Mouse (Mus musculus): ENCODE measurements around the gene Gimap4. TPM values are rescaled to one million over a fixed set of nuclear protein-coding genes. Genes with fewer than 3 reads are reported as not detected.

The Gimap4 gene
- total RNA-seq (2014; fragmentation: Nextera tagmentation) (not detected in 2 replicates), total RNA-seq (2017) (not detected in 2 replicates), polyA plus RNA-seq (2012) (not detected in 2 replicates)

- Histone ChIP-seq H3K4me1 (ENCODE audit: insufficient read depth, low read depth, low read length) (no peaks in the 10 kb centered on the region), H3K27me3 (ENCODE audit: insufficient read depth, low read length) (peaks cover 15% of the 10 kb centered on the region), H3K36me3 (replicated peaks) (peaks cover 7% of the 10 kb centered on the region), H3K9me3 (replicated peaks) (no peaks in the 10 kb centered on the region), H3K4me3 (ENCODE audit: low read depth, low read length) (no peak within 1 kb of the TSS)
- TF ChIP-seq GATA2 (IDR thresholded peaks at IDR 0.05; ENCODE audit: borderline replicate concordance, low read depth, low read length) (no peak), GATA1 (IDR thresholded peaks at IDR 0.05; ENCODE audit: borderline replicate concordance, low read length) (no peak), POLR2AphosphoS5 (IDR thresholded peaks at IDR 0.05; ENCODE audit: insufficient replicate concordance, low read depth, low read length) (no peak), TAL1 (conservative IDR thresholded peaks at IDR 0.05; ENCODE audit: low read depth, low read length) (no peak), CTCF (IDR thresholded peaks at IDR 0.05; ENCODE audit: low read depth, low read length) (no peak)
- ATAC-seq (ENCODE audit: extremely low read depth, insufficient number of reproducible peaks, low FRiP score, poor library complexity, severe bottlenecking) (no peak), DNase-seq (ENCODE audit: low spot score) (no peak)
Measured at GRCm38 (mm10) chr6:48684319-48684718, at the start of gene Gimap4. TSS of gene Gimap4 (plus strand) at chr6:48684549.

- DNase-seq (ENCODE audit: low spot score), result no peak
- Histone ChIP-seq H3K4me1 (ENCODE audit: insufficient read depth, low read depth, low read length) (no peaks in the 10 kb centered on the region), H3K9me3 (replicated peaks) (no peaks in the 10 kb centered on the region), H3K27me3 (ENCODE audit: insufficient read depth, low read length) (peaks cover 6% of the 10 kb centered on the region; the same call in 1 of the 2 replicates), H3K4me3 (ENCODE audit: low read depth, low read length) (no peak overlapping the region), H3K36me3 (replicated peaks) (no peaks in the 10 kb centered on the region)
- no peak for ATAC-seq (ENCODE audit: extremely low read depth, insufficient number of reproducible peaks, low FRiP score, poor library complexity, severe bottlenecking)
- no peak for TF ChIP-seq GATA1 (IDR thresholded peaks at IDR 0.05; ENCODE audit: borderline replicate concordance, low read length)
- TF ChIP-seq POLR2AphosphoS5 (IDR thresholded peaks at IDR 0.05; ENCODE audit: insufficient replicate concordance, low read depth, low read length), result no peak
- TF ChIP-seq CTCF (IDR thresholded peaks at IDR 0.05; ENCODE audit: low read depth, low read length), result no peak
- TF ChIP-seq GATA2 (IDR thresholded peaks at IDR 0.05; ENCODE audit: borderline replicate concordance, low read depth, low read length), result no peak
- TF ChIP-seq TAL1 (conservative IDR thresholded peaks at IDR 0.05; ENCODE audit: low read depth, low read length), result no peak
Measured at GRCm38 (mm10) chr6:48635105-48635504, 49.2 kb upstream of the Gimap4 start.

- Histone ChIP-seq H3K4me3 (ENCODE audit: low read depth, low read length) (no peak overlapping the region), H3K36me3 (replicated peaks) (no peaks in the 10 kb centered on the region), H3K27me3 (ENCODE audit: insufficient read depth, low read length) (peaks cover 6% of the 10 kb centered on the region; the same call in 1 of the 2 replicates), H3K4me1 (ENCODE audit: insufficient read depth, low read depth, low read length) (no peaks in the 10 kb centered on the region), H3K9me3 (replicated peaks) (no peaks in the 10 kb centered on the region)
- no peak for TF ChIP-seq GATA1 (IDR thresholded peaks at IDR 0.05; ENCODE audit: borderline replicate concordance, low read length)
- no peak for TF ChIP-seq POLR2AphosphoS5 (IDR thresholded peaks at IDR 0.05; ENCODE audit: insufficient replicate concordance, low read depth, low read length)
- TF ChIP-seq CTCF (IDR thresholded peaks at IDR 0.05; ENCODE audit: low read depth, low read length), result no peak
- TF ChIP-seq TAL1 (conservative IDR thresholded peaks at IDR 0.05; ENCODE audit: low read depth, low read length), result no peak
- TF ChIP-seq GATA2 (IDR thresholded peaks at IDR 0.05; ENCODE audit: borderline replicate concordance, low read depth, low read length), result no peak
- ATAC-seq (ENCODE audit: extremely low read depth, insufficient number of reproducible peaks, low FRiP score, poor library complexity, severe bottlenecking), result no peak
- DNase-seq (ENCODE audit: low spot score), result no peak
Measured at GRCm38 (mm10) chr6:48636515-48636914, 47.8 kb upstream of the Gimap4 start.

GRCm38 (mm10) chr6:48637811-48638500, 46.4 kb upstream of the Gimap4 start:
- no peak for TF ChIP-seq CTCF (IDR thresholded peaks at IDR 0.05; ENCODE audit: low read depth, low read length)
- TF ChIP-seq GATA2 (IDR thresholded peaks at IDR 0.05; ENCODE audit: borderline replicate concordance, low read depth, low read length), result no peak
- TF ChIP-seq GATA1 (IDR thresholded peaks at IDR 0.05; ENCODE audit: borderline replicate concordance, low read length), result no peak
- no peak for TF ChIP-seq TAL1 (conservative IDR thresholded peaks at IDR 0.05; ENCODE audit: low read depth, low read length)
- no peak for TF ChIP-seq POLR2AphosphoS5 (IDR thresholded peaks at IDR 0.05; ENCODE audit: insufficient replicate concordance, low read depth, low read length)
- H3K27me3 ChIP-seq (ENCODE audit: insufficient read depth, low read length), result 0 out of 2 replicates have a peak, but pooled peaks cover 3% of the 10 kb centered on the region
- DNase-seq (ENCODE audit: low spot score) (no peak), ATAC-seq (ENCODE audit: extremely low read depth, insufficient number of reproducible peaks, low FRiP score, poor library complexity, severe bottlenecking) (no peak)
- H3K36me3 ChIP-seq (replicated peaks), result no peaks in the 10 kb centered on the region
- H3K4me1 ChIP-seq (ENCODE audit: insufficient read depth, low read depth, low read length), result no peaks in the 10 kb centered on the region
- no peak overlapping the region for H3K4me3 ChIP-seq (ENCODE audit: low read depth, low read length)
- H3K9me3 ChIP-seq (replicated peaks), result no peaks in the 10 kb centered on the region

- no peak for ATAC-seq (ENCODE audit: extremely low read depth, insufficient number of reproducible peaks, low FRiP score, poor library complexity, severe bottlenecking)
Measured at GRCm38 (mm10) chr6:48638553-48638952, 45.8 kb upstream of the Gimap4 start.

GRCm38 (mm10) chr6:48641391-48641790, 43.0 kb upstream of the Gimap4 start:
- Histone ChIP-seq H3K4me3 (ENCODE audit: low read depth, low read length) (no peak overlapping the region), H3K9me3 (replicated peaks) (no peaks in the 10 kb centered on the region), H3K4me1 (ENCODE audit: insufficient read depth, low read depth, low read length) (no peaks in the 10 kb centered on the region), H3K27me3 (ENCODE audit: insufficient read depth, low read length) (0 out of 2 replicates have a peak, but pooled peaks cover 6% of the 10 kb centered on the region), H3K36me3 (replicated peaks) (no peaks in the 10 kb centered on the region)
- no peak for ATAC-seq (ENCODE audit: extremely low read depth, insufficient number of reproducible peaks, low FRiP score, poor library complexity, severe bottlenecking)
- no peak for DNase-seq (ENCODE audit: low spot score)
- TF ChIP-seq CTCF (IDR thresholded peaks at IDR 0.05; ENCODE audit: low read depth, low read length), result no peak
- no peak for TF ChIP-seq GATA1 (IDR thresholded peaks at IDR 0.05; ENCODE audit: borderline replicate concordance, low read length)
- no peak for TF ChIP-seq TAL1 (conservative IDR thresholded peaks at IDR 0.05; ENCODE audit: low read depth, low read length)
- no peak for TF ChIP-seq POLR2AphosphoS5 (IDR thresholded peaks at IDR 0.05; ENCODE audit: insufficient replicate concordance, low read depth, low read length)
- no peak for TF ChIP-seq GATA2 (IDR thresholded peaks at IDR 0.05; ENCODE audit: borderline replicate concordance, low read depth, low read length)

More at GRCm38 (mm10) chr6:48638553-48638952, 45.8 kb upstream of the Gimap4 start:
- TF ChIP-seq CTCF (IDR thresholded peaks at IDR 0.05; ENCODE audit: low read depth, low read length) (no peak), GATA2 (IDR thresholded peaks at IDR 0.05; ENCODE audit: borderline replicate concordance, low read depth, low read length) (no peak), GATA1 (IDR thresholded peaks at IDR 0.05; ENCODE audit: borderline replicate concordance, low read length) (no peak), POLR2AphosphoS5 (IDR thresholded peaks at IDR 0.05; ENCODE audit: insufficient replicate concordance, low read depth, low read length) (no peak)
- H3K27me3 ChIP-seq (ENCODE audit: insufficient read depth, low read length), result 0 out of 2 replicates have a peak, but pooled peaks cover 3% of the 10 kb centered on the region
- DNase-seq (ENCODE audit: low spot score), result no peak
- no peaks in the 10 kb centered on the region for H3K4me1 ChIP-seq (ENCODE audit: insufficient read depth, low read depth, low read length)
- no peak overlapping the region for H3K4me3 ChIP-seq (ENCODE audit: low read depth, low read length)
- H3K9me3 ChIP-seq (replicated peaks), result no peaks in the 10 kb centered on the region
- no peaks in the 10 kb centered on the region for H3K36me3 ChIP-seq (replicated peaks)
